Mouse (Mus musculus) liver, embryonic 14.5 days (tissue): ENCODE results near the gene Nr4a3. TPM values are rescaled to one million over a fixed set of nuclear protein-coding genes. Genes with fewer than 3 reads are reported as not detected.
A peak's percentile ranks its signal among the peaks of the same experiment; 100 is the strongest.

Experiments
- ATAC-seq: fragments of 200-750 bp; cut with Nextera tagmentation; 2 replicates; pipeline ENCODE4 v1.8.0; 2017; ENCODE audit warnings: moderate number of reproducible peaks, mild to moderate bottlenecking, moderate library complexity; ENCODE audit not compliant: insufficient read depth
- DNase-seq, 3 experiments: peaks; one replicate each; pipeline ENCODE4 v3.0.0-alpha.2; 2012 to 2013; ENCODE audit warnings: low read depth in 3 of 3, low spot score in 3 of 3
- H3K27ac ChIP-seq: fragments of 300-500 bp; sonication (generic); 2 replicates; pipeline ENCODE4 v1.5.1; 2014; ENCODE audit warnings: moderate library complexity, mild to moderate bottlenecking, control low read depth, inconsistent platforms
- H3K27me3 ChIP-seq: fragments of 300-500 bp; sonication (generic); 2 replicates; pipeline ENCODE4 v1.6.1; 2014; ENCODE audit warnings: mild to moderate bottlenecking, low read length, moderate library complexity; ENCODE audit not compliant: control insufficient read depth, insufficient read depth
- H3K36me3 ChIP-seq: fragments of 300-500 bp; sonication (generic); replicated peaks from 2 replicates; pipeline ENCODE4 v1.6.1; 2014; ENCODE audit warnings: low read depth; ENCODE audit not compliant: control insufficient read depth, insufficient read depth
- H3K4me1 ChIP-seq, 2 experiments: fragments of 200-500 bp in 1 of 2; fragments of 300-500 bp in 1 of 2; sonication (generic) in 1 of 2; replicated peaks; 2 replicates each; pipeline ENCODE4 v1.6.1; 2012 to 2014; ENCODE audit warnings: antibody characterized with exemption in 1 of 2, inconsistent platforms in 1 of 2, low read length in 1 of 2; ENCODE audit not compliant: control insufficient read depth in 2 of 2, insufficient read depth in 2 of 2
- H3K4me2 ChIP-seq: fragments of 300-500 bp; sonication (generic); 2 replicates; pipeline ENCODE4 v1.6.1; 2014; ENCODE audit warnings: low read depth, mild to moderate bottlenecking, control low read depth, moderate library complexity
- H3K4me3 ChIP-seq, 2 experiments: fragments of 200-500 bp in 1 of 2; fragments of 300-500 bp in 1 of 2; sonication (generic) in 1 of 2; 2 replicates each; pipeline ENCODE4 v1.5.1; 2012 to 2014; ENCODE audit warnings: low read depth in 2 of 2, low read length in 2 of 2, mild to moderate bottlenecking in 2 of 2, control low read depth in 1 of 2, inconsistent platforms in 1 of 2, moderate library complexity in 1 of 2; ENCODE audit not compliant: insufficient read depth in 1 of 2
- H3K9ac ChIP-seq: fragments of 300-500 bp; sonication (generic); replicated peaks from 2 replicates; pipeline ENCODE4 v1.6.1; 2014; ENCODE audit warnings: mild to moderate bottlenecking, control low read depth, moderate library complexity
- H3K9me3 ChIP-seq: fragments of 300-500 bp; sonication (generic); 2 replicates; pipeline ENCODE4 v1.6.1; 2016; ENCODE audit warnings: low read length, mixed read lengths; ENCODE audit not compliant: control insufficient read depth
- CTCF ChIP-seq: IDR thresholded peaks from 2 replicates; pipeline ENCODE4 v1.5.1; 2016; ENCODE audit warnings: antibody characterized with exemption, low read depth, control low read depth
- EP300 ChIP-seq: IDR thresholded peaks from 2 replicates; pipeline ENCODE4 v1.6.1; 2016; ENCODE audit warnings: antibody characterized with exemption, low read depth
- WGBS: fragments of 180-500 bp; shearing (Covaris S2); extraction: QIAGEN DNeasy Blood & Tissue Kit; methylation state at CpG from one replicate; pipeline ENCODE4 v1.1.7; 2014; ENCODE audit not compliant: insufficient replicate concordance; 5-methylcytosine and 5-hydroxymethylcytosine counted together
- polyA plus RNA-seq, 2 experiments: library from polyadenylated mRNA; depleted of rRNA in 1 of 2; stranded (reverse) in 1 of 2; unstranded in 1 of 2; fragments of >200 nt; fragmentation: Nextera tagmentation in 1 of 2; extraction: Ambion mirVana in 1 of 2; gene quantifications; 2 replicates each; pipeline versions ENCODE4 v1.2.1 to v1.2.3; 2012 to 2014

The Nr4a3 gene
- polyA plus RNA-seq, 2 experiments = 0.01 TPM; not detected in 1

- H3K27ac ChIP-seq = no peak overlapping the region
- no peak for ATAC-seq
- H3K9ac ChIP-seq = no peak overlapping the region
- no peak for TF ChIP-seq CTCF
- H3K4me3 ChIP-seq = no peak overlapping the region
- H3K27me3 ChIP-seq = no peaks in the 10 kb centered on the region; the same call in 1 of the 2 replicates
- DNase-seq = no peak
- 59% methylated on average over 5 of the region's 5 CpGs for WGBS
- H3K4me2 ChIP-seq = no peak overlapping the region
- no peaks in the 10 kb centered on the region for H3K36me3 ChIP-seq
- peaks cover 0 to 9% of the 10 kb centered on the region in 2 experiments; a peak in 1 of 4 replicates for H3K4me1 ChIP-seq
- no peaks in the 10 kb centered on the region for H3K9me3 ChIP-seq
These were observed 29.7 kb downstream of the Nr4a3 start for GRCm38 (mm10) chr4:48074451-48075240.

GRCm38 (mm10) chr4:48076693-48077471, 31.9 kb downstream of the Nr4a3 start:
- 50% methylated on average over 13 of the region's 13 CpGs for WGBS
- TF ChIP-seq EP300 (no peak), CTCF (no peak)
- Histone ChIP-seq H3K9me3 (no peaks in the 10 kb centered on the region), H3K27ac (no peak overlapping the region), H3K36me3 (no peaks in the 10 kb centered on the region), H3K4me2 (no peak overlapping the region), H3K4me1 (peaks cover 0 to 9% of the 10 kb centered on the region in 2 experiments; a peak in 1 of 4 replicates), H3K4me3 (no peak overlapping the region), H3K9ac (no peak overlapping the region), H3K27me3 (peaks cover 5% of the 10 kb centered on the region)
- ATAC-seq (no peak), DNase-seq (peak in 1 of 3 experiments; percentile 16)

- 17% methylated on average over 4 of the region's 4 CpGs for WGBS
- Histone ChIP-seq H3K9me3 (no peaks in the 10 kb centered on the region), H3K9ac (no peak overlapping the region), H3K27me3 (peaks cover 5% of the 10 kb centered on the region), H3K27ac (no peak overlapping the region), H3K4me1 (peaks cover 0 to 9% of the 10 kb centered on the region in 2 experiments; a peak in 1 of 4 replicates), H3K4me2 (no peak overlapping the region), H3K4me3 (no peak overlapping the region), H3K36me3 (no peaks in the 10 kb centered on the region)
- TF ChIP-seq EP300 = no peak
- TF ChIP-seq CTCF = no peak
- ATAC-seq (no peak), DNase-seq (no peak)
These were observed 33.3 kb downstream of the Nr4a3 start for GRCm38 (mm10) chr4:48078213-48078612.

GRCm38 (mm10) chr4:48079285-48080039, 34.5 kb downstream of the Nr4a3 start:
- no peak overlapping the region for H3K4me2 ChIP-seq
- H3K4me1 ChIP-seq = peaks cover 0 to 9% of the 10 kb centered on the region in 2 experiments; a peak in 1 of 4 replicates
- TF ChIP-seq CTCF = no peak
- TF ChIP-seq EP300 = no peak
- H3K9me3 ChIP-seq = no peaks in the 10 kb centered on the region
- ATAC-seq = no peak
- no peak overlapping the region for H3K27ac ChIP-seq
- H3K4me3 ChIP-seq = no peak overlapping the region
- no peak for DNase-seq
- 46% methylated on average over 8 of the region's 8 CpGs for WGBS
- H3K36me3 ChIP-seq = no peaks in the 10 kb centered on the region
- peaks cover 5% of the 10 kb centered on the region for H3K27me3 ChIP-seq
- no peak overlapping the region for H3K9ac ChIP-seq
